Comparison of ENCODE assay signal across 8 mouse cellular contexts in genomic region chr14:21985426-21985931, GRCm38 (mm10). TPM values are rescaled to one million over a fixed set of nuclear protein-coding genes. Genes with fewer than 3 reads are reported as not detected.
DNase-seq lines count a peak whose midpoint lies in the region; ATAC-seq and TF ChIP-seq lines count a peak whose summit lies in the region.

No protein-coding gene starts in this region.

- H3K36me3 ChIP-seq in midbrain, embryonic 13.5 days = peaks cover 11% of the 10 kb centered on the region; the same call in 1 of the 2 replicates

- intact Hi-C loops in left cerebral cortex, adult 2 months (cut with DNase I) = loop anchor here (5.0 to 10.0 kb wide), 2 partner anchors 1062 to 1419 kb away; no protein-coding TSS in a partner anchor

- H3K4me3 ChIP-seq in left cerebral cortex, adult 2 months = peak overlapping the region; percentile 58
- H3K4me3 ChIP-seq in midbrain, embryonic 13.5 days (replicated peaks) = peak overlapping the region; percentile 87

- no peak for ATAC-seq in midbrain, embryonic 13.5 days
- no peak for ATAC-seq in erythroblast, adult 5-6 weeks (replicated peaks; ENCODE audit: low FRiP score, poor library complexity, severe bottlenecking)

- H3K4me1 ChIP-seq in midbrain, embryonic 13.5 days (replicated peaks) = peaks cover 62% of the 10 kb centered on the region

- H3K9ac ChIP-seq in midbrain, embryonic 13.5 days (replicated peaks) = peak overlapping the region; percentile 91

- no peak for TF ChIP-seq CTCF in left cerebral cortex, adult 2 months (IDR thresholded peaks at IDR 0.05)
- TF ChIP-seq CTCF in brain, embryonic 14.5 days (IDR thresholded peaks at IDR 0.05; ENCODE audit: borderline replicate concordance, extremely low read depth, insufficient read depth, insufficient read length) = no peak

- H3K4me2 ChIP-seq in midbrain, embryonic 13.5 days (replicated peaks) = peak overlapping the region; percentile 83

- TF ChIP-seq POLR2A in brain, embryonic 14.5 days (IDR thresholded peaks at IDR 0.05; ENCODE audit: borderline replicate concordance, extremely low read depth, insufficient read depth, insufficient read length, poor library complexity, severe bottlenecking) = no peak

- H3K27ac ChIP-seq in left cerebral cortex, adult 2 months = no peak overlapping the region
- peak overlapping the region; percentile 95 for H3K27ac ChIP-seq in midbrain, embryonic 13.5 days

- DNase-seq in left cerebral cortex, adult 2 months (ENCODE audit: extremely low spot score in 1 of 2, low spot score in 2 of 2) = no peak
- no peak for DNase-seq in left cerebral cortex, adult 9 months (ENCODE audit: low spot score in 2 of 2)
- DNase-seq in brain, embryonic 14.5 days (ENCODE audit: low read depth) = peak; percentile 42
- peak; percentile 44 to 45 for DNase-seq in gastrocnemius, postnatal 4 days (ENCODE audit: low spot score in 2 of 2)
- peak; percentile 65 for DNase-seq in kidney, postnatal 10 days
- DNase-seq in right cerebral cortex, postnatal 4 days = no peak

- under 1% methylated on average over 37 of the region's 37 CpGs for WGBS in midbrain, embryonic 13.5 days

- no peaks in the 10 kb centered on the region for H3K9me3 ChIP-seq in midbrain, embryonic 13.5 days

- H3K27me3 ChIP-seq in midbrain, embryonic 13.5 days = peaks cover 38% of the 10 kb centered on the region

RNA-seq across cellular contexts. Expression of gene Zfp503, which starts 3.9 kb away (rescaled TPM):
- 1 to 10 TPM; 2.2 to 3.3 TPM for total RNA-seq in left cerebral cortex, adult 2 months (2021)
- 19.1 and 26.3 TPM in 2 replicates for polyA plus RNA-seq in brain, embryonic 14.5 days (2012; rRNA removed)
- 10 to 100 TPM; 14.0 to 15.6 TPM for total RNA-seq in gastrocnemius, postnatal 4 days (2021)
- polyA plus RNA-seq in midbrain, embryonic 13.5 days (2015; fragmentation: Nextera tagmentation; extraction: Ambion mirVana) = 8.0 and 11.0 TPM in 2 replicates
- total RNA-seq in erythroblast, adult 5-6 weeks (2015; ENCODE audit: low replicate concordance) = 0.38 TPM in 1 of 2 replicates, not detected in the other
- total RNA-seq in erythroblast, adult 5-6 weeks (2017; ENCODE audit: low replicate concordance) = 0.60 TPM in 1 of 2 replicates, not detected in the other

RNA-seq across cellular contexts. Expression of gene Lrmda, which starts 34.0 kb away (rescaled TPM):
- total RNA-seq in left cerebral cortex, adult 2 months (2021) = under 1 TPM; 0.87 to 0.97 TPM
- not detected in 2 replicates for polyA plus RNA-seq in brain, embryonic 14.5 days (2012; rRNA removed)
- total RNA-seq in gastrocnemius, postnatal 4 days (2021) = 1 to 10 TPM; 1.5 to 1.9 TPM
- 0.23 TPM in 1 of 2 replicates, not detected in the other for polyA plus RNA-seq in midbrain, embryonic 13.5 days (2015; fragmentation: Nextera tagmentation; extraction: Ambion mirVana)
- 2.1 TPM in 1 of 2 replicates, not detected in the other for total RNA-seq in erythroblast, adult 5-6 weeks (2015; ENCODE audit: low replicate concordance)
- 1.5 and 16.0 TPM in 2 replicates for total RNA-seq in erythroblast, adult 5-6 weeks (2017; ENCODE audit: low replicate concordance)

Comparison
In these comparisons a context has a peak if more than half of its experiments do, and no peak if none do; other contexts are left out.
1. DNase-seq: peak in brain, embryonic 14.5 days (single experiment), gastrocnemius, postnatal 4 days (2 of 2) and kidney, postnatal 10 days (single experiment); none in left cerebral cortex, adult 2 months (0 of 2), left cerebral cortex, adult 9 months (0 of 2) and right cerebral cortex, postnatal 4 days (single experiment).